Mouse (Mus musculus) neural tube, embryonic 11.5 days (tissue): ENCODE measurements around the gene Ak7. TPM values are rescaled to one million over a fixed set of nuclear protein-coding genes. Genes with fewer than 3 reads are reported as not detected.

ENCODE experiments used
- ATAC-seq: fragments of 200-750 bp; cut with Nextera tagmentation; 2 replicates; pipeline ENCODE4 v1.8.0; 2017; ENCODE audit warnings: moderate number of reproducible peaks, mild to moderate bottlenecking, moderate TSS enrichment, moderate library complexity; ENCODE audit not compliant: insufficient read depth, low FRiP score, low TSS enrichment
- DNase-seq: peaks from one replicate; pipeline ENCODE4 v3.0.0-alpha.2; 2015; ENCODE audit warnings: low spot score
- H3K27ac ChIP-seq: fragments of 300-500 bp; sonication (generic); 2 replicates; pipeline ENCODE4 v1.5.1; 2014; ENCODE audit warnings: low read depth, mild to moderate bottlenecking, low read length
- H3K27me3 ChIP-seq: fragments of 300-500 bp; sonication (generic); 2 replicates; pipeline ENCODE4 v1.6.1; 2014; ENCODE audit warnings: mild to moderate bottlenecking, low read length, mixed read lengths; ENCODE audit not compliant: control insufficient read depth, insufficient read depth
- H3K36me3 ChIP-seq: fragments of 300-500 bp; sonication (generic); 2 replicates; pipeline ENCODE4 v1.6.1; 2014; ENCODE audit warnings: mild to moderate bottlenecking, low read length, moderate library complexity, mixed read lengths; ENCODE audit not compliant: control insufficient read depth, insufficient read depth
- H3K4me1 ChIP-seq: fragments of 300-500 bp; sonication (generic); 2 replicates; pipeline ENCODE4 v1.6.1; 2014; ENCODE audit warnings: low read length, mixed read lengths; ENCODE audit not compliant: control insufficient read depth, insufficient read depth
- H3K4me2 ChIP-seq: fragments of 300-500 bp; sonication (generic); 2 replicates; pipeline ENCODE4 v1.6.1; 2014; ENCODE audit warnings: low read depth, mild to moderate bottlenecking, moderate library complexity
- H3K4me3 ChIP-seq: fragments of 300-500 bp; sonication (generic); 2 replicates; pipeline ENCODE4 v1.5.1; 2014; ENCODE audit warnings: low read depth, low read length
- H3K9ac ChIP-seq: fragments of 300-500 bp; sonication (generic); 2 replicates; pipeline ENCODE4 v1.6.1; 2014; ENCODE audit warnings: mild to moderate bottlenecking, low read length
- H3K9me3 ChIP-seq: fragments of 300-500 bp; sonication (generic); 2 replicates; pipeline ENCODE4 v1.6.1; 2016; ENCODE audit warnings: low read length; ENCODE audit not compliant: control insufficient read depth
- WGBS: fragments of 180-500 bp; shearing (Covaris S2); extraction: QIAGEN DNeasy Blood & Tissue Kit; methylation state at CpG from one replicate; pipeline ENCODE4 v1.1.7; 2014; 5-methylcytosine and 5-hydroxymethylcytosine counted together
- polyA plus RNA-seq: library from polyadenylated mRNA; unstranded; fragments of >200 nt; fragmentation: Nextera tagmentation; extraction: Ambion mirVana; gene quantifications from 2 replicates; pipeline ENCODE4 v1.2.1, GENCODE M21; 2014

Gene Ak7
- polyA plus RNA-seq, 1 experiment from 2014 or later: 0.12 TPM

GRCm38 (mm10) chr12:105761629-105762028, 55.9 kb downstream of the Ak7 start:
- 81% methylated on average over 3 of the region's 3 CpGs for WGBS
- no peak overlapping the region for H3K9ac ChIP-seq
- DNase-seq (no peak), ATAC-seq (no peak)
- no peak overlapping the region for H3K27ac ChIP-seq
- H3K4me3 ChIP-seq: no peak overlapping the region
- H3K36me3 ChIP-seq: no peaks in the 10 kb centered on the region
- no peaks in the 10 kb centered on the region for H3K27me3 ChIP-seq
- no peaks in the 10 kb centered on the region for H3K9me3 ChIP-seq
- H3K4me2 ChIP-seq: no peak overlapping the region
- peaks cover 9% of the 10 kb centered on the region for H3K4me1 ChIP-seq

DNA sequence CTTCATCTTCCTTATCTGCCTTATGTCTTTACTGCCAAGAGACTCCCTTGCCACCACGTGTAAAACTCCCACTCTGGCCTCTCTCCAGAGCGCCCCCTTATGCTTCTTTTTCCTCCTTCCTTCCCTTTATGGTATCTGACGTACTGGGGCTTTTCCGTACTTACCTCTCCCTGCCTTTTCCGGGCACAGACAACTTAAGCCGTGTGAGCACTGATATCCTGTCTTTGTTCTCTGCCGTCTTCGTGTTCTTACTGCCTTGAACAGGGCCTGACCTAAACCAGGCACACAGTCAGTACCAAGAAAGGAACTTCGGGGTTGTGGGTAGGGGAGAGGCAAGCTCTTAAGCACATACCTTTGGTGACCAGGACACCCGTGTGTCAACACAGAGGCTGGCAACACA, 63.9 kb downstream of the Ak7 start:
- Histone ChIP-seq H3K36me3 (no peaks in the 10 kb centered on the region), H3K27ac (no peak overlapping the region), H3K9ac (no peak overlapping the region), H3K4me3 (no peak overlapping the region), H3K9me3 (no peaks in the 10 kb centered on the region), H3K4me2 (no peak overlapping the region), H3K4me1 (no peaks in the 10 kb centered on the region), H3K27me3 (no peaks in the 10 kb centered on the region)
- DNase-seq: no peak
- 82% methylated on average over 10 of the region's 10 CpGs for WGBS
- ATAC-seq: no peak

GRCm38 (mm10) chr12:105774871-105775270, 69.1 kb downstream of the Ak7 start:
- no peaks in the 10 kb centered on the region for H3K36me3 ChIP-seq
- DNase-seq (no peak), ATAC-seq (no peak)
- H3K4me1 ChIP-seq: no peaks in the 10 kb centered on the region
- H3K4me2 ChIP-seq: no peak overlapping the region
- no peak overlapping the region for H3K27ac ChIP-seq
- H3K4me3 ChIP-seq: no peak overlapping the region
- WGBS: 79% methylated on average over 7 of the region's 7 CpGs
- H3K9me3 ChIP-seq: no peaks in the 10 kb centered on the region
- no peak overlapping the region for H3K9ac ChIP-seq
- H3K27me3 ChIP-seq: no peaks in the 10 kb centered on the region

DNA sequence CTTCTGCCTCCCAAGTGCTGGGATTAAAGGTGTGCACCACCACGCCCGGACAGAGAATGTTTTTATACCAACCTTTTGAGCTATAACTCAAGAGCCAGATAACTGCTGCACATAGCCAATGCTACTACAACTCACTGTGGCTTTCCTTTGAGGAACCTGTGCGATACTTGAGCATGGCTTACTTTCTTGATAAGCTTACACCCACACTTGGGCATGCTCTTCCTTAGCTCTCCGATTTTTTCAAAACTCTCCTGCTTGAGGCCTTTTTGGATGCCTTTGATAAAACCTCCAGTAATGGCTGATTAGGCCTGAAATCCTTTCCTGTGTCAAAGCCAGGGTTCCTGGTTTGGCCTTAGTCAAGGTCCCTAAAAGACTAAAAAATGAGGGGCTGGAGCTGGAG, 71.9 kb downstream of the Ak7 start:
- Histone ChIP-seq H3K36me3 (no peaks in the 10 kb centered on the region), H3K4me2 (no peak overlapping the region), H3K27me3 (no peaks in the 10 kb centered on the region), H3K9ac (no peak overlapping the region), H3K4me3 (no peak overlapping the region), H3K27ac (no peak overlapping the region), H3K4me1 (no peaks in the 10 kb centered on the region), H3K9me3 (no peaks in the 10 kb centered on the region)
- 89% methylated on average over 4 of the region's 4 CpGs for WGBS
- no peak for ATAC-seq
- DNase-seq: no peak

DNA sequence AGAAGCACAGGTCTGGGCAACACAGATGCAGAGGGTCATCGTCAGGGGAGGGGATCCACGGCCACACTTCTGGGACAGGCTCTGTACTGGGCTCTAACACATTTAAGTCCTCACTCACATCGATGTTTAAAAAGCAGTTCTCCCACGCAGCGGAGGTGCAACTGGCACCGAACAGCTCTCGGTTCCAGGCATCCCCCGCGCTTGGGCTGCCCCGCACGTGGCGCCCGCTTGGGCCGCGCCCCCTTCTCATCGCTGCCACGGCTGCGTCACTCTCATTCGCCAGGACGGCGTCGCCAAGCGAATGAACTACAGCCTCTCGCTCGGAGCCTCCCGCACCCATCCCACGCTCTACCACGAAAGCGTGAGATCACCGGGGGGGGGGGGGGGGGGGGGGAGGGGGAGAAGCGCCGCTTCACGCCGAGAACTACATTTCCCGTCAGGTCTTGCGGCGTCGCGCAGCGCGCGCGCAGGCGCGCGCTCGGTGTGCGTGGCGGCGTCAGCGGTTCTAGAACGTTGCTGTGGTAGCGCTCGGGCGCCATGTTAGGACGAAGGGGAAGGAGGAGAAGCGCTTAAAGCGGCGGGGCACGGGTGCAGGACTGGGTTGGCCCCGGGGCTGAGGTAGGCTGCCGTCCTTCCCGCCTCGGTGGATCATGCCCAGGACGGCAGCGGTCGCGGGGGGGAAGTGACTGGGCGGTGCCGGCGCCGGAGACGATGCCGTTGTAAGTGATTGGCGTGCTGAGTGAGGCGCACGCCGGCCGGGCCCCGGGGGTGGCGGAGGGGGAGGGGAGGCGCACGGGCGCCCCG, 78.6 kb downstream of the Ak7 start, which contains the start of gene Papola:
Gene Papola, plus strand, starts transcription at position 499 of the 804 bp plus-strand sequence.
- Histone ChIP-seq H3K4me1 (peaks cover 7% of the 10 kb centered on the region; the same call in 1 of the 2 replicates), H3K27me3 (no peaks in the 10 kb centered on the region), H3K4me3 (peak within 1 kb of the TSS; percentile 91), H3K27ac (peak within 1 kb of the TSS; percentile 93), H3K36me3 (no peaks in the 10 kb centered on the region; the same call in 1 of the 2 replicates), H3K9me3 (no peaks in the 10 kb centered on the region), H3K9ac (peak within 1 kb of the TSS; percentile 95), H3K4me2 (peak within 1 kb of the TSS; percentile 67)
- WGBS: under 1% methylated on average over 57 of the region's 85 CpGs
- ATAC-seq (peak; percentile 95), DNase-seq (peak; percentile 94)

GRCm38 (mm10) chr12:105785000-105785774, 79.4 kb downstream of the Ak7 start:
- Histone ChIP-seq H3K4me1 (peaks cover 7% of the 10 kb centered on the region; the same call in 1 of the 2 replicates), H3K36me3 (no peaks in the 10 kb centered on the region; the same call in 1 of the 2 replicates), H3K4me3 (peak overlapping the region; percentile 91), H3K27me3 (no peaks in the 10 kb centered on the region), H3K4me2 (peak overlapping the region; percentile 67), H3K9me3 (no peaks in the 10 kb centered on the region), H3K9ac (peak overlapping the region; percentile 95), H3K27ac (peak overlapping the region; percentile 93)
- peak; percentile 77 for ATAC-seq
- peak; percentile 70 for DNase-seq
- under 1% methylated on average over 47 of the region's 53 CpGs for WGBS

- Histone ChIP-seq H3K9ac (no peak overlapping the region), H3K36me3 (no peaks in the 10 kb centered on the region; the same call in 1 of the 2 replicates), H3K4me2 (peak overlapping the region; percentile 67), H3K4me1 (peaks cover 7% of the 10 kb centered on the region; the same call in 1 of the 2 replicates), H3K27ac (no peak overlapping the region), H3K4me3 (peak overlapping the region; percentile 91), H3K9me3 (no peaks in the 10 kb centered on the region), H3K27me3 (no peaks in the 10 kb centered on the region)
- DNase-seq: no peak
- 95% methylated on average over 1 of the region's 1 CpGs for WGBS
- ATAC-seq: no peak
Observed at GRCm38 (mm10) chr12:105786113-105786512, 80.3 kb downstream of the Ak7 start.

DNA sequence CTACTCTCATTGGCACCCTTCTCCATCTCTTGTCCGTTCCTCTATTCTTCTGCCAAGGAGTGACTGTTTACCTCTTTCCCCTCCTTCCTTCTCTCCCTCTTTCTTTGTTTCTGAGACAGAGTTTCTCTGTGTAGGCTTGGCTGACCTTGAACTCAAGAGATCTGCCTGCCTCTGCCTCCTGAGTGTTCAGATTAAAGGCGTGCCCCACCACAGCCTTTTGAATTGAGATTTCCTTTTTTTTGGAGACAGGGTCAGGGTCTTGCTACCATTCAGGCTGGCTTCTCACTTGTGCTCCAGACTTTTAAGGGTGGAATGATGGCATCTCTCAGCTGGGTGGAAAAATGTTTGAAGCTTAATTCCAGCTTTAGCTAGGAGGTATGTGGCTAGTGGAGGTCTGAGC, 81.8 kb downstream of the Ak7 start:
- Histone ChIP-seq H3K9me3 (no peaks in the 10 kb centered on the region), H3K9ac (no peak overlapping the region), H3K27ac (no peak overlapping the region), H3K4me2 (no peak overlapping the region), H3K4me3 (no peak overlapping the region), H3K4me1 (peaks cover 7% of the 10 kb centered on the region; the same call in 1 of the 2 replicates), H3K36me3 (no peaks in the 10 kb centered on the region; the same call in 1 of the 2 replicates), H3K27me3 (no peaks in the 10 kb centered on the region)
- 97% methylated on average over 2 of the region's 2 CpGs for WGBS
- DNase-seq (no peak), ATAC-seq (no peak)
